Mouse (Mus musculus): ENCODE results near the gene Alx3. TPM values are rescaled to one million over a fixed set of nuclear protein-coding genes. Genes with fewer than 3 reads are reported as not detected.

Alx3 gene
- not detected in 2 replicates for polyA plus RNA-seq (2012; rRNA removed)

DNA sequence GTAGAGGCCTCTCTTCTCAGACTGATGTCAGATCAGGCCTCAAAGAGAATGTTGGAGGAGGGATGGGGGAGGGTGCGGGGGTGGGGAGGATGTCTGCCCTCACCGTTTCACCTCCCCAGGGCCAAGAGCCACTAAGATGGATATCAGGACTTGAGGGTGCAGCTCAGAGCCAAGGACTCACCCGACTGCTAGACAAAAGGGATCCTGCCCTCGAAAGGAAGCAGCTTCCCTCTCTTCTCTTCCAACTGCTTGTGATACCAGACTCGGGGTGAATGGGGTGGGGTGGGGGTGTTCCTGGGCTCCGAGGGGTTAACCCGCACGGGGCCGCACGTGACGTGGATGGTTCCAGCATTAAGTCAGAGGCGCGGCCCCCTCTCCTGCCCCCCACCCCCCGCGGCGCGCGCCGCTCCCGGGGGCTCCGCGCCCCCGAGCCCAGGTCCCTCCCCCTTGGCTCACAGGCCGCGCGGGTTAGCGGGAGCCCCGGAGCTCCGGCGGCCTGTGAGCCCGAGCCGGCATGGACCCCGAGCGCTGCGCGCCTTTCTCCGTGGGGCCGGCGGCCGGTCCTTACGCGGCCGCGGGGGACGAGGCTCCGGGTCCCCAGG is at the start of gene Alx3:
Gene Alx3, plus strand, starts transcription at position 370 of the 602 bp plus-strand sequence.

DNA sequence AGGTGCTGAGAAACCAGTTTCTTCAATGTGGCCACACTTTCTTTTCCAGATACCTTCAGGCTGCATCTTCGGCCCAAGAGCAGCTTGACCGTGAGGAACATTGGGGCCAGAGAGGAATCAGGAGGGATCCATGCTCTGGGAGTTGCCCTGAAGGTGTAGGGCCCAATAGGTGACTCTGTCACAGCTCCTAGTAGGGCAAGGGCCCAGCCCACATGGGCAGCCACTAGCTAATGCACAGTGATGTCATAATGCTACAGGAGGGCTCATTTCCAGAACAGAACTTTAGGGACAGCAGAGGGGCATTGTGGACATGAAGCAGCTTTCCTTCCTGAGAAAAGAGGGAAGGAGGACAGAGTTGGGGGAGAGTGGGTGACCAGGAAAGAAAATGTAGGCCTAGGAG is 40.0 kb upstream of the Alx3 start, which contains the start of gene Ubl4b:
Gene Ubl4b, minus strand, starts transcription at position 232 of the 400 bp plus-strand sequence.

DNA sequence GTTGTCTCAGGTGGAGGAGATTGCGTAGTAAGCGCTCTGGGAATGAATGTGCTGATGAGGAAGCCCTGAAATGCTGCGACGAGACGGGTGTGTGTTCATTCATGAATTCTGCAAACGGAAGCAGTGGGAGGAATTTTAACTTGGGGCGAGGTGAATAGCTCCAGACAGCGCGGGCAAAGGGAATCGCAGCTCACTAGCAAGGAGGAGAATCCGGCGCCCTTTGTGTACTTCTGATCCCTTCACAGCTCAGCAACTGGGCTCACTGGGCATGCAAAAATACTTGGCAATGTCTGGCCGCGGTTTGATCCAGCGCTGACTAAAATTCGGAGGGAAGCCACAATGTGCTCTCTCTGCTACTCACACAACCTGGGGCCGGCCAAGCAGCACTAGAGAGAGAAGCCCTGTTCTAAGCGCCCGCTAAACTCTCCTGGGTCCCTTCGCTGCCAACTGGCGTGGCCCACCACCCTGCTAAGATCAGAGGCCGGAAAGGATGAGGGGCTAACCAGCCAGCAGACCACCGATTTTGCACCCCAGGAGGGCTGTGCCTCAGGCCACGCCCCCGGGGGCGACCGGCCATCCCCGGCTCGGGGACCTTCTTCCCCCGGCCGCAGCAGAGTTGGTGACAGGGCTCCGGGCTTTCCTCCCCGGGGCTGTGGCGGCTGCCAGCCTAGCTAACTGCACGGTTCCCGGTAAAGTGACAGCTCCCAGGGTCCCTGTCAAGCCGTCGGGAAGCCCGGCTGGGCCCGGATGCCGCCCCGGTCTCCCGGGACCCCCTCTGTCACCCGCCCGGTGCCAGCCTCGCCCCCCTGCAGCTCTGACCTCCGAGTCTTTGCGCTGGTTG is 36.1 kb downstream of the Alx3 start, which contains the start of gene Gm10961:
Gene Gm10961, plus strand, starts transcription at position 641 of the 841 bp plus-strand sequence.

DNA sequence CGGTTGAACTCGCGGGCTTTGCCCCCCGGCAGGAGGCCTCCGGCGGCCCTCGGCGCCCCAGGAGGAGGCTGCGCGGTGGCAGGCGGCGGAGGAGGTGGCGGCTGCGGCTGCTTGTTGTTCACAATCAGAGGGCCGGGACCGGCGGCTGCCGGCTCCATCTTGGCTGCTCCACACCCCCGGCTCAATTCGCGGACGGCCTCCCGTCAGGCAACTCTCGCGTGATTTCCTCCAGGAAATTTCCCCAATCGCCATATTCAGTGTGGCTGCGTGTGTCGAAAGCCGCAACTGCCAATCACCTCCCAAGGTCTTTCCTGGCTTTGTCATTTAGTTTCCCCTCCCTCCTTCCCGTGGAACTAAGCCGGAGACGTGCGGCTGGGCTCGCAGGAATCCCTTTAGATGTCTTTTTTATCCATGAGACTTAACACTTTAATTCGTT is 36.7 kb downstream of the Alx3 start, which contains the start of gene Strip1:
Gene Strip1, minus strand, starts transcription at position 172 of the 436 bp plus-strand sequence.

Other genes starting within 250 kb of the Alx3 start
- 0.21 and 0.25 TPM in 2 replicates for gene Kcnc4, start 135.5 kb upstream of the Alx3 start, polyA plus RNA-seq (2012; rRNA removed)
- gene Slc6a17, start 77.0 kb upstream of the Alx3 start, polyA plus RNA-seq (2012; rRNA removed): 4.9 and 5.2 TPM in 2 replicates
- not detected in 2 replicates for gene Ubl4b, start 40.0 kb upstream of the Alx3 start, polyA plus RNA-seq (2012; rRNA removed)
- not detected in 2 replicates for gene Gm10961, start 36.3 kb downstream of the Alx3 start, polyA plus RNA-seq (2012; rRNA removed)
- gene Strip1, start 36.7 kb downstream of the Alx3 start, polyA plus RNA-seq (2012; rRNA removed): 29.9 and 32.0 TPM in 2 replicates
- 8.7 and 12.1 TPM in 2 replicates for gene Ahcyl1, start 101.5 kb downstream of the Alx3 start, polyA plus RNA-seq (2012; rRNA removed)
- gene Csf1, start 165.4 kb downstream of the Alx3 start, polyA plus RNA-seq (2012; rRNA removed): 8.1 and 8.8 TPM in 2 replicates

All from stomach, adult 2 months (tissue).